Mouse (Mus musculus) erythroblast, adult 5-6 weeks (primary cell): Measurements from ENCODE around the gene Chsy1. TPM values are rescaled to one million over a fixed set of nuclear protein-coding genes. Genes with fewer than 3 reads are reported as not detected.
A peak's percentile ranks its signal among the peaks of the same experiment; 100 is the strongest.

Source experiments
- ATAC-seq: replicated peaks from 2 replicates; pipeline ENCODE4 v1.8.0; 2016; ENCODE audit warnings: moderate number of reproducible peaks, mild to moderate bottlenecking, moderate TSS enrichment, inconsistent platforms; ENCODE audit not compliant: poor library complexity, low FRiP score, severe bottlenecking
- total RNA-seq, 2 experiments: library from RNA; stranded (forward) in 1 of 2; stranded (reverse) in 1 of 2; fragments of 150-400 nt in 1 of 2; fragments of 200-764, 138-1000 nt in 1 of 2; gene quantifications; 2 replicates each; pipeline versions ENCODE4 v1.2.3 to v1.2.4; 2015 to 2017; ENCODE audit warnings: low replicate concordance in 2 of 2

Gene Chsy1
- total RNA-seq, 2 experiments from 2014 or later: 8.5 to 11.7 TPM

- ATAC-seq: no peak
Observed at GRCm38 (mm10) chr7:66136187-66136586, 26.9 kb downstream of the Chsy1 start.

- no peak for ATAC-seq
Observed at GRCm38 (mm10) chr7:66137309-66137708, 28.0 kb downstream of the Chsy1 start.

- ATAC-seq: no peak
Observed at GRCm38 (mm10) chr7:66138301-66138700, 29.0 kb downstream of the Chsy1 start.

- ATAC-seq: no peak
Observed at GRCm38 (mm10) chr7:66138878-66139277, 29.6 kb downstream of the Chsy1 start.

GRCm38 (mm10) chr7:66140095-66140494, 30.8 kb downstream of the Chsy1 start:
- ATAC-seq: no peak

GRCm38 (mm10) chr7:66140923-66141570, 31.7 kb downstream of the Chsy1 start:
- ATAC-seq: no peak

GRCm38 (mm10) chr7:66142514-66142913, 33.2 kb downstream of the Chsy1 start:
- ATAC-seq: no peak

- 0 out of 2 replicates have a peak, but pooled peaks have one; percentile 38 for ATAC-seq
Observed at GRCm38 (mm10) chr7:66144543-66144942, 35.2 kb downstream of the Chsy1 start.

- ATAC-seq: no peak
Observed at GRCm38 (mm10) chr7:66147156-66147555, 37.8 kb downstream of the Chsy1 start.

GRCm38 (mm10) chr7:66147816-66148215, 38.5 kb downstream of the Chsy1 start:
- ATAC-seq: no peak

GRCm38 (mm10) chr7:66149506-66149905, 40.2 kb downstream of the Chsy1 start:
- no peak for ATAC-seq

GRCm38 (mm10) chr7:66150411-66150810, 41.1 kb downstream of the Chsy1 start:
- ATAC-seq: no peak

GRCm38 (mm10) chr7:66157413-66157812, 48.1 kb downstream of the Chsy1 start:
- ATAC-seq: no peak

GRCm38 (mm10) chr7:66157861-66158415, 48.6 kb downstream of the Chsy1 start:
- ATAC-seq: no peak

GRCm38 (mm10) chr7:66158616-66159129, 49.4 kb downstream of the Chsy1 start:
- no peak for ATAC-seq

GRCm38 (mm10) chr7:66159961-66160360, 50.6 kb downstream of the Chsy1 start:
- no peak for ATAC-seq

- ATAC-seq: no peak
Observed at GRCm38 (mm10) chr7:66161836-66162235, 52.5 kb downstream of the Chsy1 start.

- no peak for ATAC-seq
Observed at GRCm38 (mm10) chr7:66162489-66162888, 53.2 kb downstream of the Chsy1 start.

- no peak for ATAC-seq
Observed at GRCm38 (mm10) chr7:66162981-66163380, 53.7 kb downstream of the Chsy1 start.

- no peak for ATAC-seq
Observed at GRCm38 (mm10) chr7:66164427-66165031, 55.2 kb downstream of the Chsy1 start.
